Mouse (Mus musculus): ENCODE data around the gene Irf9.

GRCm38 (mm10) chr14:55571760-55572159 lies 31.6 kb upstream of the Irf9 start:
- no peak for TF ChIP-seq TAL1 (IDR thresholded peaks at IDR 0.05; ENCODE audit: low read length)
- no peak for TF ChIP-seq GATA1 (IDR thresholded peaks at IDR 0.05; ENCODE audit: low read length)

Measured in erythroblast, embryonic 14.5 days (primary cell).